Mouse (Mus musculus): ENCODE data around the gene Pitpnb. TPM values are rescaled to one million over a fixed set of nuclear protein-coding genes. Genes with fewer than 3 reads are reported as not detected.

The Pitpnb gene
- total and polyA plus RNA-seq, 3 experiments, result 14.9 to 85.7 (median 16.2) TPM

DNA sequence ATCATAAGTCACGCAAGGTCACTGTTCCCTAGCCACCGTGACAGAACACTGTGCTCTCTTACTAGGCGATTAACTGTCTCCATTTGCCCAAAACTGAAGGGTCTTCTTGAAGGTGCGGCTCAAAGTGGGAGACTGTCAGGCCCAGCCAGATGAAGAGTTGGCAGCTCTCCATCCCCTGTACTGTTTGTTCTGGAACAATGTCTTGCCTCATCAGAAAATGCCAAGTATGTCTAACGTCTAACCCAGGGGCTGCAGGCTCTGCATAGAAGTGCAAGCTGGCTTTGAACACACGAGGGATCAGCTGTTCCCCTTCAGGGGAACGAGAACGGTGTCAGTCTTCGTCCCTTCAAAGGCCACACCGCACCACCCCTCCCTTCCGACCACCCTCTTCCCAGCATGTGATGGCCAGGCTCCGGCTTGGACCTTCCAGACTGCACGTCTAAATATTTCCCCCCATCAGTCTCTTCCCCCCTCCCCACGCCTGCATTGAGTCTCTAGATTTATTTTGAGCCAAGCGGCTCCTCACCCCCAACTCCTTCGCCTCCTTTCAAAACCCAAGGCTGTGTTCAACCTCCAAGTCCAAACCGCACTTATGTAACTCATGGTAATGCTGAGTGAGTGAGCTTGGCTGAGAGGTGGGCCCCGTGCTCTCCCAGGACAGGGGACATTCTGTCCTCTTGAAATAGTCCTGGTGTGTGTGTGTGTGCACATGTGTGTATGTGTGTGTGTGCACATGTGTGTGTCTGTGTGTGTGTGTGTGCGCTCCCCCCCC is 71.5 kb downstream of the Pitpnb start:
- TF ChIP-seq CHD2 (IDR thresholded peaks at IDR 0.05; ENCODE audit: low read length) (no peak), RCOR1 (conservative IDR thresholded peaks at IDR 0.05; ENCODE audit: low read depth, low read length) (no peak), IRF4 (IDR thresholded peaks at IDR 0.05; ENCODE audit: low read depth, low read length) (no peak), POLR2AphosphoS2 (IDR thresholded peaks at IDR 0.05; ENCODE audit: low read depth, low read length) (no peak), TCF12 (IDR thresholded peaks at IDR 0.05; ENCODE audit: low read depth, low read length) (no peak), HCFC1 (IDR thresholded peaks at IDR 0.05; ENCODE audit: low read depth, low read length) (no peak), ZKSCAN1 (IDR thresholded peaks at IDR 0.05; ENCODE audit: borderline replicate concordance, low read depth, low read length) (no peak), SMC3 (IDR thresholded peaks at IDR 0.05; ENCODE audit: low read depth, low read length) (no peak), POLR2A (IDR thresholded peaks at IDR 0.05; ENCODE audit: low read depth, low read length) (no peak), EP300 (IDR thresholded peaks at IDR 0.05; ENCODE audit: low read length) (no peak), PAX5 (IDR thresholded peaks at IDR 0.05; ENCODE audit: low read length) (no peak), MYC (IDR thresholded peaks at IDR 0.05; ENCODE audit: low read depth, low read length) (no peak)
- H3K4me3 ChIP-seq (replicated peaks in 1 of 3; ENCODE audit: low read depth in 2 of 3, low read length in 2 of 3, poor library complexity in 1 of 3), result no peak overlapping the region
- no peak overlapping the region for H3K27ac ChIP-seq (ENCODE audit: insufficient read depth, low read depth)
- in situ Hi-C loops (cut with MboI; ENCODE audit: low pct_ligation_motif_present, low pct_unique_long_range_greater_than_20kb, low sequenced_read_pairs), result no loop called here
- H3K79me2 ChIP-seq (replicated peaks; ENCODE audit: control insufficient read depth, extremely low read depth, insufficient read depth, poor library complexity, severe bottlenecking), result no peaks in the 10 kb centered on the region
- H3K4me1 ChIP-seq (ENCODE audit: control insufficient read depth in 1 of 2, insufficient read depth in 2 of 2), result no peaks in the 10 kb centered on the region
- peaks cover 40% of the 10 kb centered on the region for H3K27me3 ChIP-seq (replicated peaks)
- dilution Hi-C loops (cut with MboI; ENCODE audit: extremely low pct_ligation_motif_present, extremely low pct_unique_long_range_greater_than_20kb, low sequenced_read_pairs), result no loop called here
- H3K36me3 ChIP-seq (replicated peaks in 1 of 2; ENCODE audit: control insufficient read depth in 1 of 2, insufficient read depth in 1 of 2, low read length in 1 of 2), result no peaks in the 10 kb centered on the region
- DNase-seq (ENCODE audit: extremely low read depth), result no peak
- H3K9me3 ChIP-seq (replicated peaks; ENCODE audit: low read length), result no peaks in the 10 kb centered on the region
- H3K4me2 ChIP-seq (ENCODE audit: insufficient read depth, low read depth, poor library complexity, severe bottlenecking), result no peak overlapping the region
- no peak overlapping the region for H3K9ac ChIP-seq (ENCODE audit: insufficient read depth, low read depth)

DNA sequence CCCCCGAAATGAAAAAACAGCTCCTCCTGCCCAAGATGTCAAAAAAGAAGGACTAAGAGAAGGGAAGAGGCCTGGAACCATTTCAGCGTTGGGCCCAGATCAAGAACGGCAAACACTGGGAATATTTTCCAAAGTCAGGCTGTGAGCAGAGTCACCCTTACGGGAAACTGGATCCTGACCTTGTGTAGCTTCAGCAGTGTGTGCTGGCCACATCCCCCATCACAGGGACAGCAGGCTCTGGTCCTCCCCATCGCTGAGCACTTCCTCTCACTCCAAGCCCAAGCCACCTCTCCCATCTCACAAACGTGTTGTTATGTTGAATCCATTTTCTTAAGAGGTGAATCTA is 72.1 kb downstream of the Pitpnb start:
- Histone ChIP-seq H3K4me3 (replicated peaks in 1 of 3; ENCODE audit: low read depth in 2 of 3, low read length in 2 of 3, poor library complexity in 1 of 3) (no peak overlapping the region), H3K79me2 (replicated peaks; ENCODE audit: control insufficient read depth, extremely low read depth, insufficient read depth, poor library complexity, severe bottlenecking) (no peaks in the 10 kb centered on the region), H3K9ac (ENCODE audit: insufficient read depth, low read depth) (no peak overlapping the region), H3K9me3 (replicated peaks; ENCODE audit: low read length) (no peaks in the 10 kb centered on the region), H3K36me3 (replicated peaks in 1 of 2; ENCODE audit: control insufficient read depth in 1 of 2, insufficient read depth in 1 of 2, low read length in 1 of 2) (no peaks in the 10 kb centered on the region), H3K4me1 (ENCODE audit: control insufficient read depth in 1 of 2, insufficient read depth in 2 of 2) (no peaks in the 10 kb centered on the region), H3K4me2 (ENCODE audit: insufficient read depth, low read depth, poor library complexity, severe bottlenecking) (no peak overlapping the region), H3K27ac (ENCODE audit: insufficient read depth, low read depth) (no peak overlapping the region), H3K27me3 (replicated peaks) (peaks cover 39% of the 10 kb centered on the region)
- no peak for TF ChIP-seq MAX (IDR thresholded peaks at IDR 0.05; ENCODE audit: low read length)
- TF ChIP-seq KAT2A (IDR thresholded peaks at IDR 0.05; ENCODE audit: insufficient replicate concordance, low read length), result no peak
- no peak for TF ChIP-seq GABPA (IDR thresholded peaks at IDR 0.05; ENCODE audit: insufficient replicate concordance, low read depth, low read length)
- TF ChIP-seq MXI1 (IDR thresholded peaks at IDR 0.05; ENCODE audit: low read depth, low read length), result no peak
- no peak for TF ChIP-seq JUND (conservative IDR thresholded peaks at IDR 0.05; ENCODE audit: low read depth, low read length)
- TF ChIP-seq EP300 (IDR thresholded peaks at IDR 0.05; ENCODE audit: low read length), result no peak
- TF ChIP-seq BHLHE40 (IDR thresholded peaks at IDR 0.05; ENCODE audit: low read depth, low read length), result no peak
- DNase-seq (ENCODE audit: extremely low read depth), result no peak
- in situ Hi-C loops (cut with MboI; ENCODE audit: low pct_ligation_motif_present, low pct_unique_long_range_greater_than_20kb, low sequenced_read_pairs) (no loop called here), dilution Hi-C loops (cut with MboI; ENCODE audit: extremely low pct_ligation_motif_present, extremely low pct_unique_long_range_greater_than_20kb, low sequenced_read_pairs) (no loop called here)
